8 mouse cellular contexts compared by ENCODE assay signal in the genomic region with DNA sequence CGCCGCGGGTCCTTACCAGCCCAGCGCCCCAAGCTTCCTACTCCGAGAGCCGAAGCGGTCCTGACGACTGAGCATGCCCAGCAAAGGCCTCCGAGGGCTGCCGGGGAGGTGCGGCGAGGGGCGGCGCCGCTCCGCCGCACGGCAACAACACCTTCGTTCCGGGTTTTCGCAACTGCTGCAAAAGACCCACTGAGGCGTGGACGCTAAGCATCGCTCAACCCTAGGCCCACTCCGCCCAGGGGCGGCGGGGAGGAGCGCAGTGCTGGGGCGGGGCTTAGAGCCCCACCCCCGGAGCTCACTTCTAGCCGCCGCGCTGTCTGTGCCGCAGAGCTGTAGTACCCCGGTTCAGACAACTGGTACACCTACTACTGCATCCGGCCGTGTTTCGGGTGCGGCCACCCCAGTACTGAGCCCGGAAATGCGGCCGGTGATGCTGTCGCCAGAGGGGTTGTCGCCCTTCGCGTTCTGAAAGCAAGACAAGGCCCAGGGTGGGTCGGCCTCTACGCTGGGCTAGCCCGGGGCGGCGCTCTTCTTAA. TPM values are rescaled to one million over a fixed set of nuclear protein-coding genes. Genes with fewer than 3 reads are reported as not detected.
A peak's percentile ranks its signal among the peaks of the same experiment; 100 is the strongest.
DNase-seq lines count a peak whose midpoint lies in the region; ATAC-seq and TF ChIP-seq lines count a peak whose summit lies in the region.

No protein-coding gene starts in this region.

- H3K36me3 ChIP-seq in megakaryocyte, embryonic 14.5 days (replicated peaks; ENCODE audit: low read length) = peaks cover 6% of the 10 kb centered on the region

- no peaks in the 10 kb centered on the region for H3K4me1 ChIP-seq in cortical plate, adult 2 months (ENCODE audit: control insufficient read depth, insufficient read depth, low read length)
- peaks cover 33% of the 10 kb centered on the region for H3K4me1 ChIP-seq in megakaryocyte, embryonic 14.5 days

- peak; percentile 92 to 93 for DNase-seq in gastrocnemius, adult 8-10 months (ENCODE audit: low spot score in 2 of 2)
- peak; percentile 90 for DNase-seq in hindlimb bud, embryonic 11.5 days (ENCODE audit: extremely low spot score, low read depth, low spot score)
- peak; percentile 77 to 94 for DNase-seq in left cerebral cortex, adult 8-10 months (ENCODE audit: low spot score in 2 of 2)
- DNase-seq in right cerebral cortex, postnatal 10 days (ENCODE audit: low spot score in 2 of 2) = peak; percentile 95 to 96
- DNase-seq in urinary bladder, postnatal 25 days (ENCODE audit: low spot score) = peak; percentile 85

- peak; percentile 83 for TF ChIP-seq POLR2A in cortical plate, adult 2 months (IDR thresholded peaks at IDR 0.05; ENCODE audit: extremely low read depth, insufficient read depth, low read length)

- ATAC-seq in activated CD4-positive, CD25-positive, alpha-beta regulatory T cell, adult 4 months = peak; percentile 74

- no peak for TF ChIP-seq CTCF in cortical plate, adult 2 months (IDR thresholded peaks at IDR 0.05; ENCODE audit: extremely low read depth, insufficient read depth, low read length)

- no peaks in the 10 kb centered on the region for H3K27me3 ChIP-seq in megakaryocyte, embryonic 14.5 days (replicated peaks)

- peak overlapping the region; percentile 65 for H3K4me3 ChIP-seq in cortical plate, adult 2 months (ENCODE audit: insufficient read depth, low read length)
- peak overlapping the region; percentile 96 for H3K4me3 ChIP-seq in megakaryocyte, embryonic 14.5 days (replicated peaks)

- peak overlapping the region; percentile 99 for H3K27ac ChIP-seq in cortical plate, adult 2 months (ENCODE audit: insufficient read depth, low read length)

- H3K9me3 ChIP-seq in megakaryocyte, embryonic 14.5 days = peaks cover 4% of the 10 kb centered on the region; the same call in 1 of the 2 replicates

RNA-seq across cellular contexts. Expression of gene Lnpep, which starts 0.4 kb away (rescaled TPM):
- 10 to 100 TPM; 31.8 to 33.2 TPM for polyA plus RNA-seq in activated CD4-positive, CD25-positive, alpha-beta regulatory T cell, adult 4 months (2017; shearing (Covaris generic))
- 21.1 and 21.2 TPM in 2 replicates for polyA plus RNA-seq in cortical plate, adult 2 months (2012; rRNA removed)
- 10 to 100 TPM; 53.7 to 68.4 (median 63.0) TPM for total RNA-seq in gastrocnemius, adult 8-10 months (2022)
- 100 to 1,000 TPM in 3 of 4 experiments, 10 to 100 TPM in 1; 81.4 to 115 (median 110) TPM for total RNA-seq in left cerebral cortex, adult 8-10 months (2022)
- 0.67 and 2.1 TPM in 2 replicates for polyA plus RNA-seq in megakaryocyte, embryonic 14.5 days (2012; ENCODE audit: insufficient read depth, low replicate concordance)

Comparison
In these comparisons a context has a peak if more than half of its experiments do, and no peak if none do; other contexts are left out.
1. Peak in every context shown above with its lines: DNase-seq, ATAC-seq, H3K4me3 ChIP-seq and H3K27ac ChIP-seq.